Mouse (Mus musculus) hindbrain, embryonic 11.5 days (tissue): ENCODE data around the gene Cstb. TPM values are rescaled to one million over a fixed set of nuclear protein-coding genes. Genes with fewer than 3 reads are reported as not detected.

Source experiments
- ATAC-seq: fragments of 200-750 bp; cut with Nextera tagmentation; 2 replicates; pipeline ENCODE4 v1.8.0; 2017; ENCODE audit warnings: mild to moderate bottlenecking, moderate TSS enrichment, moderate library complexity; ENCODE audit not compliant: low FRiP score
- DNase-seq: peaks from one replicate; pipeline ENCODE4 v3.0.0-alpha.2; 2015; ENCODE audit warnings: low spot score
- H3K27ac ChIP-seq: fragments of 300-500 bp; sonication (generic); 2 replicates; pipeline ENCODE4 v1.5.1; 2014; ENCODE audit warnings: mild to moderate bottlenecking, low read depth, low read length
- H3K27me3 ChIP-seq: fragments of 300-500 bp; sonication (generic); 2 replicates; pipeline ENCODE4 v1.6.1; 2014; ENCODE audit warnings: mild to moderate bottlenecking, low read length, moderate library complexity, mixed read lengths; ENCODE audit not compliant: control insufficient read depth, insufficient read depth
- H3K36me3 ChIP-seq: fragments of 300-500 bp; sonication (generic); 2 replicates; pipeline ENCODE4 v1.6.1; 2014; ENCODE audit warnings: mild to moderate bottlenecking, low read length, moderate library complexity, mixed read lengths; ENCODE audit not compliant: control insufficient read depth, insufficient read depth
- H3K4me1 ChIP-seq: fragments of 300-500 bp; sonication (generic); replicated peaks from 2 replicates; pipeline ENCODE4 v1.6.1; 2014; ENCODE audit warnings: low read length, mixed read lengths; ENCODE audit not compliant: control insufficient read depth, insufficient read depth
- H3K4me2 ChIP-seq: fragments of 300-500 bp; sonication (generic); replicated peaks from 2 replicates; pipeline ENCODE4 v1.6.1; 2014; ENCODE audit warnings: mild to moderate bottlenecking, low read depth, low read length
- H3K4me3 ChIP-seq: fragments of 300-500 bp; sonication (generic); 2 replicates; pipeline ENCODE4 v1.5.1; 2014; ENCODE audit warnings: low read depth, low read length
- H3K9ac ChIP-seq: fragments of 300-500 bp; sonication (generic); 2 replicates; pipeline ENCODE4 v1.6.1; 2014; ENCODE audit warnings: low read depth, low read length
- H3K9me3 ChIP-seq: fragments of 300-500 bp; sonication (generic); 2 replicates; pipeline ENCODE4 v1.6.1; 2016; ENCODE audit warnings: low read length; ENCODE audit not compliant: control insufficient read depth
- WGBS: fragments of 180-500 bp; shearing (Covaris S2); extraction: QIAGEN DNeasy Blood & Tissue Kit; methylation state at CpG from one replicate; pipeline ENCODE4 v1.1.7; 2014; 5-methylcytosine and 5-hydroxymethylcytosine counted together
- polyA plus RNA-seq: library from polyadenylated mRNA; unstranded; fragments of >200 nt; fragmentation: Nextera tagmentation; extraction: Ambion mirVana; gene quantifications from 2 replicates; pipeline ENCODE4 v1.2.1, GENCODE M21; 2014

Gene Cstb
- polyA plus RNA-seq, 1 experiment from 2014 or later = 117 TPM

DNA sequence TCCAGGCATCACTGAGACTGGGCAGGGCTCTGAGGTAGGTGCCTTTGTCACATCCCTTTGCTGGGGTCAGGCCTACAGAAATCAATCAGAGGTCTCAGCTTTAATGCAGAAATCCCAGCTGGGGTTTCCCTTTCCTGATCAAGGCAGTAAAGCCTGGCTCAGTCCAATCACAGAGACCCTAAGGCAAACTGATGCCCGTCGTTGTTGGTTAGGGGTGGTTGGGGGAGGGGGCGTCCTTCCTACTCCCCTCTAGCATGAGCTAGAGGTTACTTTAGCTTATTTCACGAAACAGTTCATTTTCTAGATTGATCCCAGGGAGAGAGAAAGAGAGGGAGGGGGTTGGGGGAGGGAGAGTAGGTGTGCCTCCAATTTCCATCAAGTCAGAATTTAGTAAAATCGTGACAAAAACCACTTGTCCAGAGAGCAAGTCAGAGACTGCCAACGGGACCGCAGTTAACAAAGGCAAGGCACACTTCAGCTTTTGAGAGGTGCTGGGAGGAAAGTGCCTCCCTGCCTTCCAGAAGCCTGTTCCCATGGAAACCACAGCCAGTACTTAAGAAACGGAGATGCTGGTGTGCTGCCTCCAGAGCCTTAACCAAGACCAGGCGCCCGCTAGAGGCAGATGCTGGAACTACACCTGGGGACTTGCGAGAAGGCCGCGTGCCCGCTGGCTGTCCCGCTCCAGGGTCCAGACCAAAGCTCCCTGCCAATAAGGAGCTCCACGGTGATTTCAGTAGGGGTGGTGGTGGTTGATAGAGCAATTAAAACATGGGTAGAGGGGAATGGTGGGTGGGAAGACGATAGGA, 29.4 kb upstream of the Cstb start:
- 5% methylated on average over 17 of the region's 17 CpGs for WGBS
- no peak overlapping the region for H3K9ac ChIP-seq

DNA sequence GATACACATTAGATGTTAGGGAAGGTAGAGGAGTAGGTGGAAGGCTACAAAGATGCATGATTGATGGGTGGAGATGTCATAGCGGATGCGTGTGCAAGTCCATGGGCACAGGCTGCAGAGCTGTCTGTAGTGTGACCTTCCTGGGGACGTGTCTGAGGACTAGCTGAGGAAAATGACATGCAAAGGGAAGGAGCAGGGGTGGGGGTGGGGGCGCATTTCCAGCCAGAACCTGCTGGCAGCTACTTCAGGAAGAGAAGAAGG, 28.9 kb upstream of the Cstb start:
- H3K4me3 ChIP-seq = no peak overlapping the region
- peaks cover 2% of the 10 kb centered on the region; the same call in 1 of the 2 replicates for H3K4me1 ChIP-seq
- no peak overlapping the region for H3K9ac ChIP-seq
- peak; percentile 44 for ATAC-seq
- H3K4me2 ChIP-seq = peak overlapping the region; percentile 14; the same call in 1 of the 2 replicates
- H3K27ac ChIP-seq = no peak overlapping the region
- peaks cover 11% of the 10 kb centered on the region; the same call in 1 of the 2 replicates for H3K36me3 ChIP-seq
- WGBS = 63% methylated on average over 4 of the region's 4 CpGs
- H3K27me3 ChIP-seq = peaks cover 6% of the 10 kb centered on the region
- DNase-seq = no peak
- H3K9me3 ChIP-seq = no peaks in the 10 kb centered on the region

More for the DNA sequence above, 29.4 kb upstream of the Cstb start:
- peak; percentile 80 for ATAC-seq
- 0 out of 2 replicates have a peak, but pooled peaks cover 7% of the 10 kb centered on the region for H3K36me3 ChIP-seq
- peaks cover 11% of the 10 kb centered on the region for H3K27me3 ChIP-seq
- H3K4me2 ChIP-seq = peak overlapping the region; percentile 19; the same call in 1 of the 2 replicates
- H3K4me1 ChIP-seq = peaks cover 2% of the 10 kb centered on the region; the same call in 1 of the 2 replicates
- no peak overlapping the region for H3K4me3 ChIP-seq
- no peaks in the 10 kb centered on the region for H3K9me3 ChIP-seq
- H3K27ac ChIP-seq = peak overlapping the region; percentile 47; the same call in 1 of the 2 replicates
- DNase-seq = peak; percentile 100

DNA sequence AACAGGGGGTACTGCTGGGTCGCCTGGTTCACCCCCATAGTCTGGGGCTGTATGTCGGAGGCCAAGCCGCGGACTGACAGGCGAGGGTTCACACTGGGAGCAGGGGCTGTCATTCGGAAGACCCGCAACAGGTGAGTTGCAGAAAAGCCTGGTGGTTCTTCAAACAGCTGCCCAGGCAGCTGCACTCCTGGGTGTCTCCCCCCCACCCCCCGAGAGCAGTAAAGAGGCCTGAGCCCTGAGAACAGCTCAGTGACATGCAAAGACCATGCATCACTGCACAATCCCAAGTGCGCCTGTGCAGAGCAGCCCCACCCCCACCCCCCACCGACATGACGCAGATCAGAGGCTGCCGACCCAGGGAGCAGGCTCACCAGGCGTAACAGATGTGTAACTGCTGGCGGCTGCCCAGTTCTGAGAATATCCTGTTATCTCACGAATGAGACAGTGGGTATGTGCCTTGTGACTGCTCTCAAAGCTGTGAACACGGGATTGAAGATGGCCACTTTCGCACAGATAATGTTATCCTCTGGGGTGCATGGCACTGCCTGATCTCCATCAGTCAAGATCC, 26.3 kb upstream of the Cstb start:
- H3K27ac ChIP-seq = no peak overlapping the region
- H3K36me3 ChIP-seq = peaks cover 31% of the 10 kb centered on the region
- no peaks in the 10 kb centered on the region for H3K27me3 ChIP-seq
- peaks cover 2% of the 10 kb centered on the region; the same call in 1 of the 2 replicates for H3K4me1 ChIP-seq
- no peak overlapping the region for H3K4me2 ChIP-seq
- DNase-seq (peak; percentile 34), ATAC-seq (no peak)
- 36% methylated on average over 17 of the region's 17 CpGs for WGBS
- no peak overlapping the region for H3K9ac ChIP-seq
- H3K4me3 ChIP-seq = no peak overlapping the region
- no peaks in the 10 kb centered on the region for H3K9me3 ChIP-seq

DNA sequence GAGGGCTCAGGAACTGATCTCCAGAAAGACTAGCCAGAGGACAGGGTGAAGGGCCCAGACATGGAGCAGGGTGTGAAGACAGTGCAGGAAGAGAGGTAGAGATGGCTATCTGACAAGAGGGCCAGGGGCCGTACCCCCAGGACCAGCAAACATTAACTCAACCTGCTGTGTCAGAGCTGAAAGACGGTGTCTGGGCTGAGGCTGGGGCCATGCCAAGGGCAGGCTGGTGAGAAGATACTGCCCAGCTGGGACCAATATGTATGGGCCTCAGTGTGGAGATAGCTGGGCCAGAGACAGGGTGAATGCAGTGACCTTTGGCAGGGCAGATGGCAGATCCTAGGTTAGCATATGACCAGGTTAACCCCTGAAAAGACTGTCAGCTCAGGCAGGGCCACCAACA, 24.3 kb upstream of the Cstb start:
- H3K9ac ChIP-seq = no peak overlapping the region
- ATAC-seq (no peak), DNase-seq (no peak)
- H3K4me1 ChIP-seq = peaks cover 2% of the 10 kb centered on the region; the same call in 1 of the 2 replicates
- WGBS = 90% methylated on average over 2 of the region's 2 CpGs
- peaks cover 38% of the 10 kb centered on the region for H3K36me3 ChIP-seq
- no peak overlapping the region for H3K27ac ChIP-seq
- H3K4me2 ChIP-seq = no peak overlapping the region
- no peaks in the 10 kb centered on the region for H3K27me3 ChIP-seq
- H3K4me3 ChIP-seq = no peak overlapping the region
- no peaks in the 10 kb centered on the region for H3K9me3 ChIP-seq

DNA sequence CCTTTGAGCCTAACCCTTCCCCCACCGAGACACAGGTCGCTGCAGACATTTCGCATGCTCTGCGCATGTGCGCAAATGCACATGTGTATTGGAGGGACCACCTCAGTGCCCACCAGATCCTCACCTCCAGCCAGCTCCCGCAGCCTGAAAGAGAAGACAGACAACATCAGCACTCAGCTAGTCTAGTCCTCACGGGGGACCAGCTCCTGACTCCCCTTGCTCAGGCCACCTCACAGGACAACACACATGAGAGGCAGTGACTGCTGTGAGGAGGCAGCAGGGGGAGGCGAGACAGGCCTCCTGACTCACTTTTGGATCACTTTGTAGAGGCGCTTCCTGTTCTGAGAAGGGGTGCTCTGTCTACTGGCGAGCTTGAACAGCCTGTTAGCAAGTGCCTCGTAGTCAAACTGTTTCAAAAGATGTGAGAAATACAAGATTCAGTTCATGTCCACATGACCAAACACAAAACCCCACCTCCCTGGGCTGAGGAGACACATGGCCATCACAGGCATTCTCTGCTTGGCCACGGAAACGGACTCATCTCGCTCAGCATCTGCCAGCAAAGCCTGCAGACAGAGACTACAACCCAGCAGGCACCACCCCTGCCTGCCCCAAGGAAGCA, 23.1 kb upstream of the Cstb start:
- Histone ChIP-seq H3K4me3 (no peak overlapping the region), H3K27ac (no peak overlapping the region), H3K4me1 (no peaks in the 10 kb centered on the region), H3K4me2 (no peak overlapping the region), H3K9me3 (no peaks in the 10 kb centered on the region), H3K9ac (no peak overlapping the region), H3K27me3 (no peaks in the 10 kb centered on the region), H3K36me3 (peaks cover 41% of the 10 kb centered on the region)
- no peak for DNase-seq
- ATAC-seq = no peak
- WGBS = 96% methylated on average over 14 of the region's 14 CpGs

DNA sequence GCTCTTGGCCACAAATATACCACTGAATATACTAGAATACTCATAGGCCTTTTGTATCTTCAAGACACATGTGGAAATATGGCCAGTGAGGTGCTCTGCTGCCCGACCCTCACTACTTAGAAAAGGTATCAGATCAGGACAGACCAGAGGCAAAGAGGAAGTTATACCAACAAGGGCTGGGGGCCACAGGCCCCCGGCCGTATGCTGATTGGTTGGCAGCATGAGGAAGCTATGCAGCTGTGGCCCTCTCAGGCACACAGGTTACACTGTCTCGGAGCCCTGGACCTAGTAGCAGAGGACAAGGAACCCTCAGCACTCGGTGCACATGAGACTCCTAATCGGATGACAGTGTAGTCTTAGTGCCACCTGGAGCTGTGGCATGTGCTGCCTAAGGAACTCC, 19.3 kb upstream of the Cstb start:
- H3K4me2 ChIP-seq = no peak overlapping the region
- no peaks in the 10 kb centered on the region for H3K4me1 ChIP-seq
- 93% methylated on average over 6 of the region's 6 CpGs for WGBS
- DNase-seq (no peak), ATAC-seq (no peak)
- H3K4me3 ChIP-seq = no peak overlapping the region
- no peak overlapping the region for H3K27ac ChIP-seq
- peaks cover 37% of the 10 kb centered on the region for H3K36me3 ChIP-seq
- H3K9ac ChIP-seq = no peak overlapping the region
- no peaks in the 10 kb centered on the region for H3K27me3 ChIP-seq
- no peaks in the 10 kb centered on the region for H3K9me3 ChIP-seq

DNA sequence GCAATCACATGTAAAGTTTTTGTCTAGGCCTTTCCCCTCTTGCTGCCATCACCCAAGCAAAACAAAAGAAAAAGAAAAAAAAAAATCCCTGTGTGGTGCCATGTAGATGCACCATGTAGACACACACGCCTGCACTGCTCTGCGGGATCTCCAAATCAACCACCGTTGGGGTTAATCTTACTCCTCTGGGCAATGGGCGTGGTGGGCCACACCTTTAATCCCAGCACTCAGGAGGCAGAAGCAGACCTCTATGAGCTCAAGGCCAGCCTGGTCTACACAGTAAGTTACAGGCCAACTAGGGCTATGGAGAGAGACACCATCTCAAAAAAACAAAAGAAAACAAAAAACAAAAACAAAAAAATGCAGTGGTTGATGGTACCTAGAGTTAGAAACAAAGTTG, 18.3 kb upstream of the Cstb start:
- no peaks in the 10 kb centered on the region for H3K4me1 ChIP-seq
- no peaks in the 10 kb centered on the region for H3K9me3 ChIP-seq
- H3K27ac ChIP-seq = no peak overlapping the region
- no peak overlapping the region for H3K9ac ChIP-seq
- WGBS = 92% methylated on average over 4 of the region's 4 CpGs
- DNase-seq = no peak
- H3K36me3 ChIP-seq = peaks cover 29% of the 10 kb centered on the region
- no peak overlapping the region for H3K4me2 ChIP-seq
- ATAC-seq = no peak
- H3K27me3 ChIP-seq = no peaks in the 10 kb centered on the region
- H3K4me3 ChIP-seq = no peak overlapping the region

DNA sequence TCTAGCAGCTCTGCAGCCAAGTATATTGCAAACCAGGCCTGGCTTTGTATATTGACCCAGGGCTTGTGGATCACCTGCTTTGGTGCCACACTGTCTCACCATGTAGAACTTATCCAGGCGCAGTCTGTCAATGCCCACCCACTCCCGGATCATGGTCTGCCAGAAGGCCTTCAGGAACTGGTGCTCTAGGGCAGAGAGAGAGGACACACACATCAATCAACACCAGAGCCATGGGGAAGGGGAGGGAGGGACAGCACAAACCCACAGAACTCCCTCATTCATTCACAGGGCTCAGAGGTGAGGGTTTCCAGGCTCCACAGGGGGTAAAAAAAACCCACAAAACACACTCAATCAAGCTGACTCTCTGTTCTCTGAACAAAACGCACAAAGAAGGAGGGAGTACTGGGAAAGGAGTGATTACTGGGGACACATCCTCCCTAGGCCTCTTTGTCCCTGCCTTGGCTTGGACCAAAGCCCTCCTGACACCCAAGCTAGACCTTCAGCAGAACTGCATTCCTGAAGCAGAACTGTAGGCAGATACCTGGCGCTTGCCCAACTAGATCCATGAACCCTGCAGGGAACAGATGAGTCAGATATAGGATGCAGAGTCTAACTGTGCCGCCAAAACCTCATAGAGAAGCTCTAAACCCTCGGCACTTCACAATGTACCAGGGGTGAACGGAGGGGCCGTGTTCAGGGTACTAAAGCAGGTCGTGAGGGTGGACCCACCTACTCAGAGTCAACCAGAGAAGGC, 16.3 kb upstream of the Cstb start:
- ATAC-seq = no peak
- Histone ChIP-seq H3K27me3 (no peaks in the 10 kb centered on the region), H3K4me3 (no peak overlapping the region), H3K4me2 (no peak overlapping the region), H3K9me3 (no peaks in the 10 kb centered on the region), H3K27ac (no peak overlapping the region), H3K4me1 (no peaks in the 10 kb centered on the region), H3K36me3 (peaks cover 13% of the 10 kb centered on the region), H3K9ac (no peak overlapping the region)
- DNase-seq = no peak
- 87% methylated on average over 9 of the region's 9 CpGs for WGBS
